Mouse (Mus musculus) stomach, embryonic 15.5 days (tissue): ENCODE data around the gene 4930451I11Rik. TPM values are rescaled to one million over a fixed set of nuclear protein-coding genes. Genes with fewer than 3 reads are reported as not detected.

Experiments
- ATAC-seq: fragments of 200-750 bp; cut with Nextera tagmentation; 2 replicates; pipeline ENCODE4 v1.8.0; 2017; ENCODE audit warnings: low read depth, moderate number of reproducible peaks, moderate TSS enrichment; ENCODE audit not compliant: insufficient read depth, low FRiP score
- H3K27ac ChIP-seq: fragments of 300-500 bp; sonication (generic); 2 replicates; pipeline ENCODE4 v1.5.1; 2015; ENCODE audit warnings: mild to moderate bottlenecking, inconsistent platforms
- H3K27me3 ChIP-seq: fragments of 300-500 bp; sonication (generic); replicated peaks from 2 replicates; pipeline ENCODE4 v1.6.1; 2015; ENCODE audit warnings: inconsistent platforms
- H3K36me3 ChIP-seq: fragments of 300-500 bp; sonication (generic); 2 replicates; pipeline ENCODE4 v1.6.1; 2015; ENCODE audit warnings: inconsistent platforms
- H3K4me1 ChIP-seq: fragments of 300-500 bp; sonication (generic); 2 replicates; pipeline ENCODE4 v1.6.1; 2015; ENCODE audit warnings: inconsistent platforms
- H3K4me2 ChIP-seq: fragments of 300-500 bp; sonication (generic); 2 replicates; pipeline ENCODE4 v1.6.1; 2015; ENCODE audit warnings: mild to moderate bottlenecking, inconsistent platforms
- H3K4me3 ChIP-seq: fragments of 300-500 bp; sonication (generic); replicated peaks from 2 replicates; pipeline ENCODE4 v1.5.1; 2015; ENCODE audit warnings: inconsistent platforms
- H3K9ac ChIP-seq: fragments of 300-500 bp; sonication (generic); 2 replicates; pipeline ENCODE4 v1.6.1; 2015; ENCODE audit warnings: inconsistent platforms
- H3K9me3 ChIP-seq: fragments of 300-500 bp; sonication (generic); 2 replicates; pipeline ENCODE4 v1.6.1; 2016; ENCODE audit warnings: inconsistent platforms
- WGBS: fragments of 180-500 bp; shearing (Covaris S2); methylation state at CpG from one replicate; pipeline ENCODE4 v1.1.7; 2015; 5-methylcytosine and 5-hydroxymethylcytosine counted together
- polyA plus RNA-seq: library from polyadenylated mRNA; unstranded; fragments of >200 nt; fragmentation: Nextera tagmentation; extraction: Ambion mirVana; gene quantifications from 2 replicates; pipeline ENCODE4 v1.2.1, GENCODE M21; 2015

Gene 4930451I11Rik
- polyA plus RNA-seq, 1 experiment from 2014 or later: not detected

DNA sequence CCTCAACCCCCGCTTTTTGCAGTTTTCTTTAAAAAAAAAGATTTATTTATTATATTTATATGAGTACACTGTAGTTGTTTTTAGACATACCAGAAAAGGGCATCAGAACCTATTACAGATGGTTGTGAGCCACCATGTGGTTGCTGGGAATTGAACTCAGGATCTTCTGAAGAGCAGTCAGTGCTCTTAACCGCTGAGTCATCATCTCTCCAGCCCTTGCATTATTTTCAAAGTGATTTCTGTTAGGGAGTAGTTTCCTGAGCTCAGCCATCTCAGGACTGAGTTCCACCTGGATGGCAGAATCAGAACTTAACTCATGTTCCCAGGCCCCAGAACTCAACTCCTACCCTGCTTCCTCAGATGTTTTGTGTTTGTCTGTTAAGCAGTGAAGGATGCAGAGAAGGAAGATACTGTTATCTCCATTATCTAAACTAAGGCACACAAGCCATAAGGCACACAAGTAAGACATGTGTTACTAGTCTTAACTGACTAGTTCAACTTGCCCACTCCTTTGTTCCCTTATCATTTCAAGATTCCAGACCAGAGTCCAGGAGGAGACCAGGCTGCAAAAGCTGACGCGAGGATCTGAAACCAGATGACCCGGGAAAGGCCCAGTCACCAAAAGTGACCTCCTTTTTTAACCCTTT, 21.6 kb downstream of the 4930451I11Rik start:
- Histone ChIP-seq H3K27ac (no peak overlapping the region; the same call in 1 of the 2 replicates), H3K36me3 (no peaks in the 10 kb centered on the region), H3K4me3 (no peak overlapping the region), H3K4me1 (peaks cover 14% of the 10 kb centered on the region), H3K27me3 (no peaks in the 10 kb centered on the region), H3K4me2 (peak overlapping the region; percentile 89), H3K9me3 (no peaks in the 10 kb centered on the region), H3K9ac (no peak overlapping the region)
- WGBS: 54% methylated on average over 5 of the region's 5 CpGs
- ATAC-seq: no peak

DNA sequence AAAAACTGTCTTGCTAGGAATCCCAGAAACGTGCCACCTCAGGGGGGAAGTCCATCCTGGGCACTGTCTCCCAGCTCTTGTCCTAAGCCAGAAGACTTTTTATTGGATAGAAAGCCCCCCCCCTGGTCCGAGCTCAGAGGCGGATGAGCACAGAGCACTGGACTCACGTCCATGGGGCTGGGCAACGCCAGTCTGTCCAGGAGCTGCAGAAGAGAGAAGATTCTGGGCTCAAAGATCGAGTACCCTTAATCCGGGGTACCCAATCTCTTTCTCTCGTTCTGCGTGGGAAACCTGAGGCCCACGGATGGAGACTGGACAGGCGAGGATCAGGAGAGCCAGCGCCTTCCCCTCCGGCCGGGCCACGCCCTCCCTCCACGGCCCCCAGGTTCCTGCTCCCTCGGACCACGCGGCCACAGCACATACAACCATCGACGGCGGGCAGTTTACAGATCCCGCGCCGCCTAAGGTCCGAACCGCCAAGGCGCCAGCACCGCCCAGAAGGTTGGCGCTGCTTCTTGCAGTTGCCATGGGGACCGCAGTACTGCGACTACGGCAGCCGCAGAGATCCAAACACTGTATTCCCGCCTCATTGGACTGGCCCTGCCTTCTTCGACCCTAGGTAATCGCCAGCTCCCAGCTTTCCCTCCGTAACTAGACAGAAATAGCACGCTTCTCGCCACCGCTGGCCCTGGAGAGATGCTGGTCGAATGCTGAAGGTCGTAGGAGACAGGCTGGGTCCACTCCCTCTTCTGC, 22.6 kb downstream of the 4930451I11Rik start:
- H3K4me1 ChIP-seq: peaks cover 14% of the 10 kb centered on the region
- peak overlapping the region; percentile 53 for H3K9ac ChIP-seq
- H3K9me3 ChIP-seq: no peaks in the 10 kb centered on the region
- H3K27me3 ChIP-seq: no peaks in the 10 kb centered on the region
- WGBS: under 1% methylated on average over 42 of the region's 43 CpGs
- peak overlapping the region; percentile 77 for H3K27ac ChIP-seq
- peak overlapping the region; percentile 89 for H3K4me2 ChIP-seq
- H3K4me3 ChIP-seq: peak overlapping the region; percentile 56
- H3K36me3 ChIP-seq: no peaks in the 10 kb centered on the region
- peak; percentile 92 for ATAC-seq

DNA sequence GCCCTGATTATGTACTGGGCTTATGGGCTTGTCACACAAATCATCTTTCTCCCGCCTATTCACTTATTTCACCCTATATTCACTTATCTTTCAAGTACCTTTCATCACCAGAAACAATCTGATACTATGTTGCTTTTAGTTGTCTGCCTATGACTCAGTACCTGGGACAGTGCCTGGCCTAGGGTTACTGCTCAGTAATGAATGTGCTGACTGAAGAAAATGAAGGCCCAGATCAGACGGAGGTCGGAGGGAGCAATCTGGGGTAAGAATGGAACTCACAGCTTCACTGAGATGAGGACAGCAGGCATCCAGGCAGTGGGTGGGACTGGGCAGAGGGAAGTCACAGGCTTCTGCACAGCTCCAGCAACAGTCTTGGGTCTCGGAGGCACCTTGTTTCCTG, 24.0 kb downstream of the 4930451I11Rik start:
- WGBS: 59% methylated on average over 4 of the region's 4 CpGs
- H3K9ac ChIP-seq: 0 out of 2 replicates have a peak overlapping the region, but pooled peaks have one; percentile 53
- 0 out of 2 replicates have a peak overlapping the region, but pooled peaks have one; percentile 56 for H3K4me3 ChIP-seq

DNA sequence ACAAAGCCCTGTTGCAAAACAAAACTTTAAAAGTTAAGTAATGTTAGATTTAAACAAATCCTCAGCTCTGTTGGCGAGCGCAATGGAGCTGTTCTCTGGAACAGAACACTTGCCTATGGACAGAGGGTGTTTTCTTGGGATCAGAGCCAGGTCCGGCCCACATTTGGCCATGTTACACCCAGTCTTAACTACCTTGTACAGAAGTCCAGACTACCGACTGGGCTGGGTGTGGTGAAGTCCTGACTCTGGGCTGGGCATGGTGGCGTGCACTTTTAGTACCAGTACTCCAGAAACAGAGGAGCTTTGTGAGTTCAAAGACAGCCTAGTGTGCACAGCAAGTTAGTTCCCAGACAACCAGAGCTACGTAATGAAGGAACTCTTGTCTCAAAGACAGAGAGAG, 24.5 kb downstream of the 4930451I11Rik start:
- no peaks in the 10 kb centered on the region for H3K27me3 ChIP-seq
- H3K4me2 ChIP-seq: no peak overlapping the region
- no peak overlapping the region for H3K4me3 ChIP-seq
- no peak overlapping the region; the same call in 1 of the 2 replicates for H3K27ac ChIP-seq
- H3K36me3 ChIP-seq: no peaks in the 10 kb centered on the region
- no peak overlapping the region for H3K9ac ChIP-seq
- H3K4me1 ChIP-seq: peaks cover 14% of the 10 kb centered on the region
- no peaks in the 10 kb centered on the region for H3K9me3 ChIP-seq
- no peak for ATAC-seq
- WGBS: 64% methylated on average over 6 of the region's 6 CpGs

More for the DNA sequence above, 24.0 kb downstream of the 4930451I11Rik start:
- Histone ChIP-seq H3K4me2 (peak overlapping the region; percentile 89), H3K27ac (no peak overlapping the region), H3K9me3 (no peaks in the 10 kb centered on the region), H3K27me3 (no peaks in the 10 kb centered on the region), H3K4me1 (peaks cover 14% of the 10 kb centered on the region), H3K36me3 (no peaks in the 10 kb centered on the region)
- ATAC-seq: no peak

DNA sequence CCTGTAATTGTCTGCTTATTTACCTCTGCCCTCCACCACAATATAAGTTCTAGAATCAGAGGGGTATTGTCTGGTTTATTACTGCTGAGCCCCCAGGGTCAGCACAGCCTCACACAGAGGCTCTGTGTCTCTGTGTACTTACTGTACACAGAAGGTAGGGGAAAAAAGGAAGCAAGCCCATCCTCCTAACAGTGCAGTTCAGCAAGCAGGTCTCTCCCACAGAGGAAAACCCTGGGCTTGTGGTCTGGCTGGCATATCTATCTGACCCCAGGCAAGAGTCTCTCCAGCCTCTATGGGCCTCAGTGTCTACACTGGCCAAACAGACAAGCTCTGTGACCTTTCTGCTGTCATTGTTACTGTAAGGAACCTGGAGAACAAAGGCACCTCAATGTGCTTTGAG, 27.7 kb downstream of the 4930451I11Rik start:
- Histone ChIP-seq H3K9ac (no peak overlapping the region), H3K27ac (peak overlapping the region; percentile 17; the same call in 1 of the 2 replicates)

DNA sequence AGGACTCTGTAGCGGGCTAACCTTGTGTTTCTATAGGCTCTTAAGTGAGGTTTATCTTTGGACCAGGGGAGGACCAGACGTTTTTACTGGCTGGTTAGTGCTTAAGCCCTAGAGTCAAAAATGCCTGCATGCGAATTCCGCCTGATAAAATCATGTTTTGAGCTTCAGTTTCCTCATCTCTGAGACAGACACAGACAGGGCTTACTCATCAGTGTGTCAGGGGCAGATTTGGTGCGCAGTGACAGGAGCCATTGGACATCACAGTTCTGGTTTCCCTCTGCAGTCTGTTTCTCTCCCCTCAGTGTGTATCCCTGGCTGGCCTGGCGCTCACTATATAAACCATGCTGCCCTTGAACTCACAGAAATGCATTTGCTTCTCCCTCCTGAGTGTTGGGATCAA, 28.3 kb downstream of the 4930451I11Rik start:
- Histone ChIP-seq H3K9me3 (no peaks in the 10 kb centered on the region), H3K4me2 (no peak overlapping the region), H3K27me3 (no peaks in the 10 kb centered on the region), H3K36me3 (no peaks in the 10 kb centered on the region), H3K9ac (no peak overlapping the region), H3K4me3 (no peak overlapping the region), H3K27ac (peak overlapping the region; percentile 42), H3K4me1 (peaks cover 20% of the 10 kb centered on the region)
- ATAC-seq: no peak
- 66% methylated on average over 6 of the region's 6 CpGs for WGBS

More for the DNA sequence above, 27.7 kb downstream of the 4930451I11Rik start:
- H3K4me3 ChIP-seq: no peak overlapping the region
- H3K4me1 ChIP-seq: peaks cover 25% of the 10 kb centered on the region
- no peak for ATAC-seq
- H3K27me3 ChIP-seq: no peaks in the 10 kb centered on the region
- H3K4me2 ChIP-seq: no peak overlapping the region
- H3K36me3 ChIP-seq: no peaks in the 10 kb centered on the region
- no peaks in the 10 kb centered on the region for H3K9me3 ChIP-seq

DNA sequence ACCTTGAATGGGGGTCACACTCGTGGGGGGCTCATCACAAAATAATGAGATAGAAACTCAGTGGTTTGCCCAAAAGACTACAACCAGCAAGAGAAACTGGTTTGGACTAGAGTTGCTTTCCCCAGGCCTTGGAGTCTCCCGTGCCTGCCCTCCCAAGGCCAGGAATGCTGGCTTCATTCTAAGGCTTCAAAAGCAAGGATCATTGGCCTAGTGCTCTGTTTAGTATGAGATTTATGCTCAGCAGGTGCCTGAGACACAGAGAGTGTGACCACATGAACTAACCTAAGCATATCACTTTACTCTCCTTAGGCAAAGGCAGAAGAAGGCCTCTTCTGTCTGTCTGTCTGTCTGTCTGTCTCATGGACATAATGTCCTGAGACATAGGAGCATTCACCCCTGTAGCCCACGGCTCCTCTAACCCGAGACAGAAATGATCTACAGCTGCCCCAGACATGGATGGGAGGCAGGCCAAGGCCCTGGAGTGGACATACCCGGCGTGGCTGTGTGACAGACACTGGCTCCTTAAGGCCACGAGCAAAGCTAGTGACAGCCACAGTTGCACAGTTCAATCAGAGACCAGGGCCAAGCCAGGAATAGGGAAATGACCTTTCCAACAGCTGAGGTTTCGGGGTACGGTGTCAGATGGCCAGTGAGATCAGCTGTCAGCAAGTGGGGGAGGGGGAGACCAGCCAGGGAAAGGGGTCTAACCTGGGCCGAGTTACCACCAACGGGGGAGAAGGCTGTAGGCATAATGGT, 29.1 kb downstream of the 4930451I11Rik start:
- 74% methylated on average over 11 of the region's 11 CpGs for WGBS
- Histone ChIP-seq H3K4me1 (peaks cover 18% of the 10 kb centered on the region), H3K27me3 (no peaks in the 10 kb centered on the region), H3K36me3 (no peaks in the 10 kb centered on the region), H3K27ac (0 out of 2 replicates have a peak overlapping the region, but pooled peaks have one; percentile 23), H3K4me3 (no peak overlapping the region), H3K9ac (no peak overlapping the region), H3K9me3 (no peaks in the 10 kb centered on the region), H3K4me2 (no peak overlapping the region)
- ATAC-seq: no peak

DNA sequence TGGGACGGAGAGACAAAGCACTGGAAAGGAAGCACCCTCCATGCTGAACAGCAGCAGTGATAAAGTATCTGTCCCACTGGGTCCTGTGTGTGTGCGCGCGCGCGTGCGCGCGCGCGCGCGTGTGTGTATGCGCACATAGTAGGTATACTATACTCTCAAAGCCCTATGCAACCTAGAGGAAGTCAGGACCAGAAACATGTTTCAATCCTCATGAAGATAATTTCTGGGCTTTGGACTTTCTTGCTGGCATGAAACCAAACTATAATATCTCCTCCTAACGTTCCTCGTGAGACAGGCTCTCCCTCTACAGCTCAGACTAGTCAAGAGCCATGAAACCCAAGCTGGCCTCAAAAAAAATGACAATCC, 30.4 kb downstream of the 4930451I11Rik start:
- Histone ChIP-seq H3K4me2 (no peak overlapping the region), H3K9me3 (no peaks in the 10 kb centered on the region), H3K27me3 (no peaks in the 10 kb centered on the region), H3K9ac (no peak overlapping the region), H3K4me3 (no peak overlapping the region), H3K36me3 (peaks cover 9% of the 10 kb centered on the region), H3K27ac (0 out of 2 replicates have a peak overlapping the region, but pooled peaks have one; percentile 99), H3K4me1 (peaks cover 29% of the 10 kb centered on the region)
- ATAC-seq: no peak
- 93% methylated on average over 16 of the region's 16 CpGs for WGBS

DNA sequence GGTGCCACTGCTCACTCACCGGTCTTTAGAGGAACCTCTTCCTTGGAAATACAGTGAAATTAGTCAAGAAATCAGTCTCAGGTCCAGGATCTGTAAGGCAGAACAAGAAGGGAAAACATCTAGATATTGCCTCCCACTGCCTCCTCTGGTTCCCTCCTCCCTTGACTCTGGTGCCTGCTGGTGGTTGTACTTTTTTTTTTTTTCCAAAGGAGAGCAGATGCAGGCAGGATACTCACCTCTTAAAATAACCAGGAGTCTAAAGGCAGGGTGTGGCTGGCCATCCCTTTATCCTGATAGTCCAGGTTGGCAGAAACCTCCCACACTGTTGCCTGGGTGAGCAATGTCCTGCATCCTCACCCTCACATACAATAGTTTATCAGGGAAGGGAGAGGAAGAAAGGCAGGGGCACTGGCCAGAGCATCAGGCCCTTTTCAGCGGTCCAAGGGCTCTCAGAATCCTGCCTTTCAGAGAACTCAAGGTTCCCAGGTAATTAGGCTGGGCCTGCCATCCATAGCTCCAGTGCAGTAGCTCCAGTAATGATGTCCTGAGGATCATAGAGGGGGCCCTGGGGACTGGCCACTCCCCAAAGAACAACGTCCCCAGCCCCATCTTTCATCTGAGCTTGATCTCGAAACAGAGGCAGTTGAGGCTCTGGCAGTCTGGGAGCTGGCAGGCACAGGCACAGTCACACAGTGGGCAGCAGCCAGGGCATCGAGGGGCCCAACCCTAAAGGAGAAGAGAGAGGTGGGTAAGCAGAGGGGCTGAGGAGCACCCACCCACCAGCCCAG, 31.0 kb downstream of the 4930451I11Rik start:
- WGBS: 57% methylated on average over 5 of the region's 5 CpGs
- H3K36me3 ChIP-seq: peaks cover 15% of the 10 kb centered on the region
- peak overlapping the region; percentile 72 for H3K4me3 ChIP-seq
- H3K9ac ChIP-seq: peak overlapping the region; percentile 35; the same call in 1 of the 2 replicates
- ATAC-seq: no peak
- peak overlapping the region; percentile 99 for H3K27ac ChIP-seq
- no peaks in the 10 kb centered on the region for H3K27me3 ChIP-seq
- peak overlapping the region; percentile 85 for H3K4me2 ChIP-seq
- no peaks in the 10 kb centered on the region for H3K9me3 ChIP-seq
- H3K4me1 ChIP-seq: peaks cover 29% of the 10 kb centered on the region

DNA sequence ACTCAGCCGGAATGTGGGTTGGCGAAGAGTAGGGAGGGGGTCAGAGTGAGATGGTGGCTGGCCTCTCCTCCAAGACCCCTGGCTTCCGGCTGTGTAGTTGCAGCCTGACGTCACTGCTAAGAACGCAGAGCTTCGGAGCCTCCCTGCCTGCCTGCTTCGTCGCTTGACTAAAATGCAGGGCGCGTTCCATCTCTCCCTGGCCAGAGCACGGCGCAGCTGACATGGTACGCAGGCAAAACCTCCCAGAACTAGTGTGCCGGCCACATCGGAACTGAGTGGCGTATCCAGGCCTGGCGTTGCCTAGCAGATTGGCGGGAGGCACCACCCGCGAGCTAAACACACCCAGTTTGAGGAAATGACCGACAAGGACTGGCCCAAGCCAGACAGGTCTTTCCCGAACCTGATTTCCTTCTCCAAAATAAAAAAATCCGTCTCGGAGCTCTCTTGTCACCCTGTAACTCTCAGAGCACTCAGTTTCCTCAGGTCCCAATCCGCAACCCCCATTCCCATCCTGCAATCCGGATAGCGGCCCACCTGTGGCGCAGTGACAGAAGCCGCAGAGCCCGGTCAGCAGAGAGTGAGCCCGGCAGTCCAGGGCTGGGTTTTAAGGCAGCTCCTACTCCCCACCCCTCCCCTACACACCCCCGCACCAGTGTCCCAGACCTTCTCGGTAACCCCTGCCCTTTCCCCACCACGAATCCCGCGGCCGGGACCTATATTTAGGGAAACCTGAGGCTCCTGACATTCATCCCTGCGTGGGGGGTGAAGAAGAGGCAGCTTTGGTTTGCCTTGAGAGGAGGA, 31.8 kb downstream of the 4930451I11Rik start:
- no peaks in the 10 kb centered on the region for H3K27me3 ChIP-seq
- peaks cover 29% of the 10 kb centered on the region for H3K4me1 ChIP-seq
- H3K4me3 ChIP-seq: peak overlapping the region; percentile 72
- WGBS: 3% methylated on average over 37 of the region's 38 CpGs
- peak overlapping the region; percentile 85 for H3K4me2 ChIP-seq
- H3K27ac ChIP-seq: peak overlapping the region; percentile 99
- H3K9ac ChIP-seq: peak overlapping the region; percentile 35; the same call in 1 of the 2 replicates
- no peaks in the 10 kb centered on the region for H3K9me3 ChIP-seq
- peak; percentile 85 for ATAC-seq
- peaks cover 23% of the 10 kb centered on the region for H3K36me3 ChIP-seq
